Mouse (Mus musculus) heart, adult 2 months (tissue): ENCODE measurements around the gene Tango6. TPM values are rescaled to one million over a fixed set of nuclear protein-coding genes. Genes with fewer than 3 reads are reported as not detected.

Source experiments
- DNase-seq, 2 experiments: peaks; one replicate each; pipeline ENCODE4 v3.0.0; 2021
- H3K27ac ChIP-seq: fragments of 200-600 bp; 2 replicates; pipeline ENCODE4 v1.8.1; 2022
- H3K27me3 ChIP-seq: fragments of 200-500 bp; 2 replicates; pipeline ENCODE4 v1.6.1; 2012; ENCODE audit warnings: mild to moderate bottlenecking, low read length, inconsistent platforms, mixed read lengths; ENCODE audit not compliant: control insufficient read depth, insufficient read depth
- H3K36me3 ChIP-seq: fragments of 200-500 bp; 2 replicates; pipeline ENCODE4 v1.6.1; 2012; ENCODE audit warnings: low read length, inconsistent platforms; ENCODE audit not compliant: control insufficient read depth, insufficient read depth
- H3K4me1 ChIP-seq: fragments of 200-500 bp; 2 replicates; pipeline ENCODE4 v1.6.1; 2011; ENCODE audit warnings: low read length; ENCODE audit not compliant: control insufficient read depth, insufficient read depth
- H3K4me3 ChIP-seq: fragments of 200-600 bp; 2 replicates; pipeline ENCODE4 v1.8.1; 2022
- H3K79me2 ChIP-seq: fragments of 200-500 bp; replicated peaks from 2 replicates; pipeline ENCODE4 v1.6.1; 2012; ENCODE audit warnings: mild to moderate bottlenecking, inconsistent platforms, low read length, moderate library complexity, mixed read lengths; ENCODE audit not compliant: control insufficient read depth, insufficient read depth
- H3K9ac ChIP-seq: fragments of 200-500 bp; 2 replicates; pipeline ENCODE4 v1.6.1; 2012; ENCODE audit warnings: low read depth, mild to moderate bottlenecking, control low read depth, inconsistent platforms, low read length, mixed read lengths
- CTCF ChIP-seq: fragments of 200-600 bp; IDR thresholded peaks from 2 replicates; pipeline ENCODE4 v1.8.1; 2022; ENCODE audit warnings: antibody characterized with exemption, mild to moderate bottlenecking, moderate library complexity
- EP300 ChIP-seq: fragments of 200-500 bp; IDR thresholded peaks from 2 replicates; pipeline ENCODE4 v1.6.1; 2011; ENCODE audit warnings: low read depth, low read length, control low read depth; ENCODE audit not compliant: insufficient read depth
- POLR2A ChIP-seq: fragments of 200-500 bp; IDR thresholded peaks from 2 replicates; pipeline ENCODE4 v1.6.1; 2011; ENCODE audit warnings: mild to moderate bottlenecking, low read depth, low read length, control low read depth; ENCODE audit not compliant: insufficient read depth
- WGBS: fragments of 180-500 bp; shearing (Covaris S2); methylation state at CpG from one replicate; pipeline ENCODE4 v1.1.7; 2018; 5-methylcytosine and 5-hydroxymethylcytosine counted together
- intact Hi-C: fragments of 180-260 bp; cut with DNase I; formaldehyde crosslinking; loops from one replicate; pipeline ENCODE4 v1.15.1; 2025
- polyA plus RNA-seq: library from polyadenylated mRNA; depleted of rRNA; stranded (reverse); fragments of >200 nt; gene quantifications from 2 replicates; pipeline ENCODE4 v1.2.3, GENCODE M21; 2012
- total RNA-seq, 2 experiments: library from RNA; stranded (reverse); gene quantifications; 2 replicates each; pipeline ENCODE4 v1.2.3; 2021

Tango6 gene
- total and polyA plus RNA-seq, 3 experiments, result 5.2 to 10.5 (median 10.2) TPM

DNA sequence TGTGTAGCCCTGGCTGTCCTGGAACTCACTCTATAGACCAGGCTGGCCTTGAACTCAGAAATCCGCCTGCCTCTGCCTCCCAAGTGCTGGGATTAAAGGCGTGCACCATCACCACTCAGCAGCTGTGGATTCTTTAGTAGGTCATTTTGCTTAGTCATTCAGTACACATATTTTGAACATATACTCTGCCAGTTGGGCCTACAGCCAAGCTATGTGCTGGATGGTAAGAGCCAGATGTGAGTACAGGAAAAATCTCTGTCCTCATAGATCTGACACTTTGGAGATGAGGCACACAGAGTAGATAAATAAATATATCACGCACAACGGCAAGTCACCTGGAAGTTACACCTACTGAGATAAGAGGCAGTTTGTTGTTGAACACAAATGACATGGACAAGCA, 129.7 kb downstream of the Tango6 start:
- Histone ChIP-seq H3K79me2 (no peaks in the 10 kb centered on the region), H3K4me3 (no peak overlapping the region), H3K27ac (no peak overlapping the region), H3K4me1 (no peaks in the 10 kb centered on the region; the same call in none of the 2 replicates), H3K36me3 (no peaks in the 10 kb centered on the region), H3K9ac (no peak overlapping the region), H3K27me3 (no peaks in the 10 kb centered on the region)
- no peak for DNase-seq
- 66% methylated on average over 4 of the region's 4 CpGs for WGBS
- intact Hi-C loops, result no loop called here
- TF ChIP-seq EP300 (no peak), CTCF (no peak), POLR2A (no peak)

GRCm38 (mm10) chr8:106816431-106817170, 133.7 kb downstream of the Tango6 start:
- no peaks in the 10 kb centered on the region for H3K79me2 ChIP-seq
- 65% methylated on average over 9 of the region's 9 CpGs for WGBS
- no peak overlapping the region for H3K4me3 ChIP-seq
- intact Hi-C loops, result no loop called here
- TF ChIP-seq EP300, result no peak
- TF ChIP-seq POLR2A, result no peak
- TF ChIP-seq CTCF, result no peak
- no peak for DNase-seq
- H3K27ac ChIP-seq, result no peak overlapping the region
- no peak overlapping the region for H3K9ac ChIP-seq
- H3K27me3 ChIP-seq, result no peaks in the 10 kb centered on the region
- no peaks in the 10 kb centered on the region for H3K36me3 ChIP-seq
- peaks cover 2% of the 10 kb centered on the region for H3K4me1 ChIP-seq

DNA sequence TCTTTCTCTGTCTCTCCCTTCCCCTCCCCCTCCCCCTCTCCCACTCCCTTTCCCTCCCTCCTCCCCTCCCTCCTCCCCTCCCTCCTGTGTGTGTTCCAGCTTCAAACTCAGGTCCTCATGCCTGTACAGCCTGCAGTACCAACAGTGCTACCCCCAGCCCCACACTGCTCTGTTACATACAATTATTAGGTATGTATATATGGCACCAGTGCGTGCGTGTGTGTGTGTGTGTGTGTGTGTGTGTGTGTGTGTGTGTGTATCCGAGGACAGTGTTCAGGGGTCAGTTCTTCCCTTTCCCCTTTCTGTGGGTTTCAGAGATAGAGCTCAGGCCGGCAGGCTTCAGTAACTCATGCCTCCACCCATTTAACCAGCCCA, 134.3 kb downstream of the Tango6 start:
- TF ChIP-seq EP300, result no peak
- TF ChIP-seq CTCF, result no peak
- TF ChIP-seq POLR2A, result no peak
- H3K27ac ChIP-seq, result no peak overlapping the region
- intact Hi-C loops, result no loop called here
- H3K27me3 ChIP-seq, result no peaks in the 10 kb centered on the region
- H3K36me3 ChIP-seq, result no peaks in the 10 kb centered on the region
- no peak overlapping the region for H3K9ac ChIP-seq
- H3K4me3 ChIP-seq, result no peak overlapping the region
- peaks cover 2% of the 10 kb centered on the region for H3K4me1 ChIP-seq
- DNase-seq, result no peak
- 72% methylated on average over 4 of the region's 4 CpGs for WGBS
- H3K79me2 ChIP-seq, result no peaks in the 10 kb centered on the region

- no peak overlapping the region for H3K4me3 ChIP-seq
- H3K27me3 ChIP-seq, result no peaks in the 10 kb centered on the region
- DNase-seq, result no peak
- TF ChIP-seq POLR2A (no peak), EP300 (no peak), CTCF (no peak)
- no peaks in the 10 kb centered on the region for H3K36me3 ChIP-seq
- H3K9ac ChIP-seq, result no peak overlapping the region
- H3K79me2 ChIP-seq, result no peaks in the 10 kb centered on the region
- WGBS, result 84% methylated on average over 17 of the region's 17 CpGs
- intact Hi-C loops, result no loop called here
- peaks cover 2% of the 10 kb centered on the region for H3K4me1 ChIP-seq
- H3K27ac ChIP-seq, result no peak overlapping the region
Measured at GRCm38 (mm10) chr8:106818626-106819515, 136.0 kb downstream of the Tango6 start.

- H3K27me3 ChIP-seq, result no peaks in the 10 kb centered on the region
- peaks cover 2% of the 10 kb centered on the region for H3K4me1 ChIP-seq
- H3K79me2 ChIP-seq, result no peaks in the 10 kb centered on the region
- H3K36me3 ChIP-seq, result no peaks in the 10 kb centered on the region
- no peak for DNase-seq
- WGBS, result 60% methylated on average over 3 of the region's 3 CpGs
- intact Hi-C loops, result no loop called here
- no peak overlapping the region for H3K4me3 ChIP-seq
- H3K27ac ChIP-seq, result no peak overlapping the region
- H3K9ac ChIP-seq, result no peak overlapping the region
- TF ChIP-seq CTCF (no peak), POLR2A (no peak), EP300 (no peak)
Measured at GRCm38 (mm10) chr8:106819581-106819980, 136.7 kb downstream of the Tango6 start.
